Mouse (Mus musculus) MN1 (cell line): ENCODE data around the gene Tusc2.
A peak's percentile ranks its signal among the peaks of the same experiment; 100 is the strongest.

Experiments used
- DNase-seq: peaks from one replicate; pipeline ENCODE4 v3.0.0-alpha.2; 2016; ENCODE audit warnings: low spot score

Gene Tusc2

DNA sequence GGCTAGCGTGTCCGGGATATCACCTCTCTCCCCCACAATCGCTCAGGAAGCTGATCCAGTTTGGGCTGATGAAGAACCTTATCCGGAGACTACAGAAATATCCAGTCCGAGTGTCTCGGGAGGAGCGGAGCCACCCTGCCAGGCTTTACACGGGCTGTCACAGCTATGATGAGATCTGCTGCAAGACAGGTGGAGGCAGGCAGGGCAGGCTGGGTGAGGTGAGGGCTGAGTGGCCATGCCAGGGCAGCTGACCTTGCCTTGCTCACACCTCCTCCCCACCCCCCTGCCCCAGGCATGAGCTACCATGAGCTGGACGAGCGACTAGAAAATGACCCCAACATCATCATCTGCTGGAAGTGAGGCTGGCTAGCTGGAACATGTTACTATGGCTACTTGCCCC lies 17.9 kb upstream of the Tusc2 start:
- DNase-seq, result no peak

DNA sequence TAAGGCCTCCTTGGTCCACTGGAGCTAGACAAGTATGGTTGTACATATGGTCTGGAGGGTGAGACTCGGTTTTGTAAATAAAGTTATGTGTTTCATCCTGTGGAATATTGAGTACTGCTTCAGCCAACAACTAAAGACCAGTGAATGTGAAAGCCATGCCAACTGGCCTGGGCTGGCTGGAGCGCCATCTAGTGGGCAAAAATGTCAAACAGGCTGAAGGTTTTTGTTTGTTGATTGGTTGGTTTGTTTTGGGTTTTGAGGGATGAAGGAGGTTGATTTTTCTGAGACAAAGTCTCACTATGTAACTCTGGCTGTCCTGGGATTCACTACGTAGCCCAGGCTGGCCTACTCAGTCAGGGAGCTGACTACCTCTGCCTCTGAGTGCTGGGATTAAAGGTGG lies 17.5 kb upstream of the Tusc2 start:
- peak; percentile 77 for DNase-seq

DNA sequence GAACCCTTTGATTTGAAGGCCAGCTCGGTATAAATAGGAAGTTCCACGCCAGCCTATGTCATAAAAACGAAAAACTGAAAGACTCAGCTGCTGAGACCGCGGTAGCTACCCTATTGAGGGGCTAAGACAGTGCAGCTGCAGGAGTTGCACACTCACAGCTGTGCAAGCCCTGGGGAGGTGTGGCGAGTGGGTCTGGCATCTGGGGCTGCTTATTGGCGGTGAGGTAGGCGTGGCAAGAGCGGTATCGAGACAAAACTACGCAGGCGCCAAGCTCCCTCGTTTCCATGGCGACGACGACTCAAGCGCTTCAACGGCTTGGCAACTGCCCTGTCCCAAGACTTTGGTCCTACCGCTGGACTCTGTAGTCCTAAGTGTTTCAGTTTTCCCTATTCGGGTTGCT lies 16.0 kb upstream of the Tusc2 start, which contains the start of gene Zmynd10:
TSS of gene Zmynd10 (plus strand) at position 273 of the 400 bp plus-strand sequence.
- DNase-seq, result peak; percentile 93

DNA sequence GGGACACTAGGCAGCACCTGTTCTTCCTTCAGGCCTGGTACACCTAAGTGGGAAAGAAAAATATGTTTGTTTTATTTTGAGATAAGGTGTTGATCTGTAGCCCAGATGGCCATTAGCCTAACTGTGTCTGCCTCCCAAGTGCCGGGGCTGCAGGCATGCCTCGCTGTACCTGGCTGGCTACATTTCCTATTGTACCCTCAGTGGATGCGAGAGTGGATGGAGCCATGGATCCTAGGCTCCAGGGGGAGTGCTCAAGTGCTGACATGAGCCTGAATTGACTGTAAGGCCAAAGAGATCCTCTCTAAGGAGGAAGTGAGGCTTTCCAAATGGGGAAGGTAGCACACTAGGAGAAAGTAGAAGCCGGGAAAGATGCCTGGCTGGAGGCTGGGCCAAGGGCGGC lies 15.1 kb upstream of the Tusc2 start:
- no peak for DNase-seq

DNA sequence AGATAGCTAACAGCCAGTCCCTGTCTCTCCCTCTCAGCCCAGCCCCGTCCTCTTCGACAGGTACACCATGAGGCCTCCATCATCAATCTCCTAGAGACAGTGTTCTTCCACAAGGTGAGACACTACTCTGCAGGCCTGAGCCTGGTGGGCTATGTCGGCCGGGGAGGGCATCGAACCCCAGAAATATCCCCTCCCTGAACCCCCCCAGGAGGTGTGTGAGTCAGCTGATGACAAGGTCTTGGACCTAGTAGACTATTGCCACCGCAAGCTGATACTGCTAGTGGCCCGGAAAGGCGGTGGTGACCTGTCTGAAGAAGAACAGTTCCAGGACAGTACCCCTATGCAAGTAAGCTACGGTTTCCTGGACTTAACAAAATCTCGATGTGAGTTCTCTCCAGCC lies 14.2 kb upstream of the Tusc2 start:
- no peak for DNase-seq

DNA sequence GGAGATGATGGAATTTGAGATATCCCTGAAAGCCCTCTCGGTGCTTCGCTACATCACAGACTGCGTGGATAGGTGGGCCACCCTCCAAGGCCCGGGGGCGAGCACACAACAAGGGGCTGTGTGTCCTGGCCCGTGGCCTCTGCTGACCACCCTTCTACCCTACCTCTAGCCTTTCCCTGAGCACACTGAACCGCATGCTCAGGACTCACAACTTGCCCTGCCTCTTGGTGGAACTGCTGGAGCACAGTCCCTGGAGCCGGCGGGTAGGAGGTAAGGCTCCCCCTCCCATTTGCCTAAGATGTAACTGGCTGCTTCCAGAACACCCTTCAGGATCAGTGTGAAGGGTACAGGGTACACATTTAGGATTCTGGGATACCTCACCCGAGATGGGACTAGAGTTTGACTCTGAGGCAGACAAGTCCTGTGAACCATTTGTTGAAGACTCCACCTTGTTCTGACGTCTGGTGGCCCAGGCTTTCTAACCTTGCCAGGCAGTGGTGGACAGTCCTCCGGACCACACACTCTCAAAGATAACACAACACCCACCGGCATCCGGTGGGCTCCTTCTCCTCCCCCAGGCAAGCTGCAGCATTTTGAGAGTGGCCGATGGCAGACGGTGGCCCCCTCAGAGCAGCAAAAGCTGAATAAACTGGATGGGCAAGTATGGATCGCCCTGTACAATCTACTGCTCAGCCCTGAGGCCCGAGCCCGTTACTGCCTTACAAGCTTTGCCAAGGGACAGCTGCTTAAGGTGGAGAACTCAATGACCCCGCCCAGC lies 13.6 kb upstream of the Tusc2 start:
- DNase-seq, result no peak

DNA sequence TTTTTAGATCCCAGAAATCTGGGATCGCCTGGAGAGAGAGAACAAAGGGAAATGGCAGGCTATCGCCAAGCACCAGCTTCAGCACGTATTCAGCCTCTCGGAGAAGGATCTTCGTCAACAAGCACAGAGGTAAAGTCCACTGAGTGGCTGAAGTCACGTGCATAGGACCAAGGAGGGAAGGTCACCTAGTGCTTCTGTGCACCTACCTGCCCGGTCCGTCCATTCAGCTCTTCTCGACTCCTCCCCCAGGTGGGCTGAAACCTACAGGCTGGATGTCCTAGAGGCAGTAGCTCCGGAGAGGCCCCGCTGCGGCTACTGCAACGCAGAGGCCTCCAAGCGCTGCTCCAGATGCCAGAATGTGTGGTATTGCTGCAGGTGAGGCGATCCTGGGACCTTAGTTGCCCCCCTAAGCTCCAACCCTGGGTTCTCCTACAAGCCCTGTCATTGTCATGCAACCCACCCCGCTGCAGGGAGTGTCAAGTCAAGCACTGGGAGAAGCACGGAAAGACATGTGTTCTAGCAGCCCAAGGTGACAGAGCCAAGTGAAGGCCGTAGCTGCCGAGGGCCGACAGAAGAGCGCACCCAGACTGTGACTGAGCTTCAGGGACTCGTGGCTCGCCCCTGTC lies 12.5 kb upstream of the Tusc2 start:
- no peak for DNase-seq

DNA sequence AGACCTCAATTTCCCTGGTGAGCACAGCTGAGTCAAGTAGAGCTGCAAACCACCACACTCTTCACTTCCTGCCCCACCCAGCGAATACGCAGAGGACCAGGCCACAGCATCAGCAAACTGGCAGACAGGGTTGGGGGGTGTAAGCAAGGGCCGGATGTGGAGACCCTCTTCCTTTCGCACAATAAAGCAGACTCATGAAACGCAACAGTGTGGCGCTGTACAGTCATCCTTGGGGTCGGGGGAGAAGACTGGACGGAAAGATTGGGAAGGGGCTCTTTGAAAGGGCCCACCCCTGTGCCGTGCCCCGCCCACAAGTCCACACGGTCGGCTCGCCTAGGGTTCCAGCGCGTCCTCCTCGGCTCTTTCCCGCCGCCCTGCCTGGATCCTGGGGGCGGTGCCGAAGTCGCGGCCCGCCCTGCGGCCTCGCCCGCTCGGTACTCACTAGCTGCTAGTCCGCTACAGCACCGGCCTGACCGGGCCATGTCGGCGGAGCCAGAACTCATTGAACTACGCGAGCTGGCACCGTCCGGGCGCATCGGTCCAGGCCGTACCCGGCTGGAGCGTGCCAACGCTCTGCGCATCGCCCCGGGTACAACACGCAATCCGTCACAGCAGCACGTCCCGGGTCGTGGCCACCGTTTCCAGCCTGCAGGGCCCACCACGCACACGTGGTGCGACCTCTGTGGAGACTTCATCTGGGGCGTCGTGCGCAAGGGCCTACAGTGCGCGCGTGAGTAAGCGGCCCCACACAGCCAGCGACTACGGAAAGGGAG lies 11.8 kb upstream of the Tusc2 start, which contains the start of gene Rassf1:
TSS of gene Rassf1 (plus strand) at position 439 of the 773 bp plus-strand sequence.
- DNase-seq, result peak; percentile 40

DNA sequence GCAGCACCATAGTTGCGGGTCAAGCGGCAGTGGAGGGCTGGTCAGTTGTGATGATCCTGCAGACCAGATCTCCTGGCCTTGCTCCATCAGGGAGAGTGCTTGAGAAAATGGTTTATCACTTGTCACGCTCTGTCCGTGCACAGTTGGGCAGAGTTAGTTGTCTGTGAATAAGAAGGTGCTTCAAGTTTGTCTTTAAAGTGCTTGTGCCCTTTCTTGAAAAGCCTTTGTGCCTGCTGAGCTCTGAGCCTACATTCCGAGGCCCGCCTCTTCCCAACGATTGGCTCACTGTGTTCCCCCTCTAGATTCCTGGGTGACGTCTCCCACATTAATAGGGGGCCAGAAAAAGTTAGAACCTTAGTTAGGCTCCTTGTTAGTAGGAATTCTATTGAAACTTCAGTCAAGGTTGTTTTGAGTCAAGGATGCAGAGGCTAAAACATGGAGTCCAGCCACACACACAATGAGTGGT lies 11.1 kb upstream of the Tusc2 start:
- no peak for DNase-seq

DNA sequence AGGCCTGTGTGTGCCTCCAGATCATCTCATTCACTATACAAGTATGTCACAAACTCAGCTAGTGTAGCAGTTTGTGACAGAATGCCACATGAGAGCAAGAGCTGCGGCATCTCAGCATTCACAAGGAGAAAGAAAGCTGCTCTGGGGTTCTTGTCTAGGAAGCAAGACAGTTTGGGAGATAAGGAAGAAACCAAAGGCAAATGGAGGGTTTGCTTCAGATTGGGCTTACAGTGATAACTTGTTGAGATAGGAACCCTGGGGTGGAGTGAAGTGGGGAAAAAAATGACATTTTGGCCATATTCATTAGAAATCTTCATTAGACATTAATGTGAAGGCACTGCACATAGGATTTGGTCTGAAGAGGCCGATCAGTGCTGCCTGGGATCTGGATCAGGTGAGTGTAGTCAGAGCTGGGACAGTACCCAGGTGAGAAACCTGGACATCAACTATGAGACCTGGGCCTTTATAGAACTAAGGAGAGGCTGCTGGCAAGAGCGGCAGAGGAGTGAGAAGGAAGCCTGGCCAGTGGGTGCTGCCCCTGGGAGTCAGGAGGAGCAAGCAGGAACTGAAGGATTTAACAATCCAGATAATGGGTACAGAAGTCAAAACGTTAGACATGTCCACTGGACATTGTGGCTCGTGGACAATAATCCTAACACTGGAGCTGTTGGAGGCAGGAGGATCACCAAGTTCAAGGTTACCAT lies 10.2 kb upstream of the Tusc2 start:
- DNase-seq, result no peak

DNA sequence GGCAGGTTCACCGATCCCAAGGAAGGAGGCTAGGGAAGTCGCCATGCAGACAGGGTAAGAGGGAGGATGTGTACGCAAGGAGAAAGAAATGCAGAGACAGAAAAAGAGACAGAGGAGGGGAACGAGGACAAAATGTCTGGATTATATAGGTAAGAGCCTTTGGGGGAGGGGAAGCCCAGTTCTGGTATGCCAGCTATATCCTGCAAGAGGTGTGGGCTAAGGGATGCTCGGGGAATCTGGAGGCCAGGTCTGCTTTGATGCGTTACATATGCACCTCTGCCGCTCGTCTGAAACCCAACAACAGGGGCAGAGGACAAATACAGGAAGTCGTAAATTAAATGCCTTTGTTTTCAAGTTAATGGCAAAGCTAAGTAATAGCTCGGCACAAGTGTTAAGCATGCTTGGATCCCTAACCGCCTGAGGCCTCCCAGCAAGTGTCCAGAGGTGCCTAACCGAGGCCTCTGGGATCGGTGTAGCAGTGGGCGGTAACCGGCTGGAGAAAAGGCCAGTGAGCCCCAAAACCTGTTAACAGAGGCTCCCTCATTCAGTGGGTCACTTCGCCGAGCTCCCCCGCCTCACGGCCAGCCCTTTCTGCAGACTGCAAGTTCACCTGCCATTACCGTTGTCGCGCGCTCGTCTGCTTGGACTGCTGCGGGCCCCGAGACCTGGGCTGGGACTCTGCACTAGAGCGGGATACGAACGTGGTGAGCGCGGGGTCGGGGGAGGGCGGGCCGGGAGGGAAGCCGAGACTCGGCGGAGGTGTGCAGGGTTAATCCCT lies 9.3 kb upstream of the Tusc2 start:
- peak; percentile 37 for DNase-seq

DNA sequence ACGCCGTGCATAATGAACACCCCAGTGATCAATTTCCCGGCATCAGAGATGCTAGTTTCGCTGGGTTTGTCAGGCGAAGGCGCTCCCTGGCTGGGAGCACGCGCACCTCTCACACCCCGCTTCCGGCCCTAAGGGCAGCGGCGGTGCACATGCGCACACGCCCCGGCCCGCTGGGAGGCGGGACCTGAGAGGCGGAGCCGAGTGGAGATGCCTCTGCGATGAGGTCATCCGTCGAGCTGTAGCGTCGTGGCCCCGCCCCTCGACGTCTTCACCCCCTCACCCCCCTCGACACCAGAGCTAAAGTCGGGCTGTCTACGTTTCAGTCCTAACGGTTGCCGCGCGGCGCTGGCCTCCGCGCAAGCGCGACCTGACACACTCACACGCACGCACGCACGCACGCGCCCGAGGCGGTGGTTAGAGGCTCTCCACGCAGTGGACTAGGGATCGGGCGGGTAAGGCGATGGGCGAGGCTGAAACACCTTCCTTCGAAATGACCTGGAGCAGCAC lies 8.7 kb upstream of the Tusc2 start:
- peak; percentile 98 for DNase-seq

DNA sequence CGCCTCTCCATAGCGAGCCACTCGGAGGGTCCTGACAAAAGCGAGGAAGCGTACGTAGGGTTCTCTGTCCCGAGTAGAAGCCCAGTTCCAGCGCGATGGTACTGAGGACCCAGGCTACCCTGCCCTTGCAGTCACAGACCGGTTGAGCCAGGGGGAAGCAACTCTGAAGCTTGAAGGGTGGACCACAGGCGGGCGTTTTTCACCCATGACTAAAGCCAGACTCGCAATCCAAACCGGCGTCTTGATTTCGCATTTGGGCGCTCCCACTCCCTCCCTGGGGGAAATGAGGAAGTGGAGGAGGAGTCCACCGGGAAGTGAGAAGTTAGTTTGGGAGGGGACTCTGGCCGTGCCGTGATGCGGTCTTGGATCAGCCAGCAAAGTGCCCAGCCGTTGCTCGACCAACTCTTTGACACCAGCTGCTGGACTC lies 8.0 kb upstream of the Tusc2 start:
- DNase-seq, result peak; percentile 64

DNA sequence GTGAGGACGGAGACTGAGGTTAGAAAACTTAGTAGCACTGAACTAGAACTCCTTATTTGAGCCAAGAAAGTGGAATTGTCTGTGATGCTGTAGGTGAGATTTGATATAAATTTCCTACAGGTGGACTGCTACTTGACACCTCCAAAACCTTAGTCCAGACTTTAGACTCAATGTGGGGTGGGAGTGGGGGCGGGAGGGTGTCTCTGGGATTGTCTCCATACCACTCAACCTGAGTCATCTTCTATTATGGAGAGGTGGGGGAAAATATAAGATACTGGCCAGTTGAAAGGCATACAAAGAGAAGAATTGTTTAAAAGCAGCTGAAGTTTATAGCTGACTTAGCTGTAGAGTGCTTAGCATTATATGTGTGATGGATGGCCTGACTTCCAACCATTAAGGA lies 7.4 kb upstream of the Tusc2 start:
- DNase-seq, result no peak

DNA sequence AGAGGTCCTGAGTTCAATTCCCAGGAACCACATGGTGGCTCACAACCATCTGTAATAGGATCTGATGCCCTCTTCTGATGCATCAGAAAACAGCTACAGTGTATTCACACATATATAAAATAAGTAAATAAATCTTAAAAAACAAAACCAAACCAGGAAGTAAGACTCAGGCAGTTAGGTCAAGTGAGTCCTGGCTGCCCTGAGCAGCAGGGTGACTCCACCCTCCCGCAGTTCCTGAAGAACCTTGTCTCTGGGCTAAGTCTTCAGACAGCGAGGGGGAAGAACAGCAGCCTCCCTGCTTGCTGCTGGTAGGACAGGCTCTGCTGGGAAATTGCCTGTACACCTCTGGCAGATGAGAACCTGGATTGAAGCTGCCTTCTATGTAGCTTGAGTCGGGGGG lies 6.7 kb upstream of the Tusc2 start:
- DNase-seq, result no peak

DNA sequence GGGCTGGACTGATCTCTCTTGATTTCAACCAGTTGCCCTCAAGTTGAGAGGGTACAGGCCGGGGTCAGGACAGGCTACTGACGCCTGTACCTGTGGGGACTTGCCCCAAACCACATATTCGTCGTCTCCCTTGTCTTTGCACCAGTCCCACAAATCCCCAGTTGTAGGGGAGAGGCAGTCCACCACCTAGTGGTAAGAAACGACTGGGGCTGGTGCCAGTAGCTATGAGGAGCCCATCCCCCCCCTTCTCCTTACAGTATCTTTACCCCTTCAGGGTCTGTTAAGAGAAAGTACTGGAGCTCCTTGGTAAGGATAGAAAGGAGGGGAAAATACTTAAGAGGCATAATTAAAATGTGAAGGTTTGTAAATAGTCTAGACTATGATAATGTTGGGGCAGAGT lies 2.5 kb downstream of the Tusc2 start:
- DNase-seq, result peak; percentile 34

DNA sequence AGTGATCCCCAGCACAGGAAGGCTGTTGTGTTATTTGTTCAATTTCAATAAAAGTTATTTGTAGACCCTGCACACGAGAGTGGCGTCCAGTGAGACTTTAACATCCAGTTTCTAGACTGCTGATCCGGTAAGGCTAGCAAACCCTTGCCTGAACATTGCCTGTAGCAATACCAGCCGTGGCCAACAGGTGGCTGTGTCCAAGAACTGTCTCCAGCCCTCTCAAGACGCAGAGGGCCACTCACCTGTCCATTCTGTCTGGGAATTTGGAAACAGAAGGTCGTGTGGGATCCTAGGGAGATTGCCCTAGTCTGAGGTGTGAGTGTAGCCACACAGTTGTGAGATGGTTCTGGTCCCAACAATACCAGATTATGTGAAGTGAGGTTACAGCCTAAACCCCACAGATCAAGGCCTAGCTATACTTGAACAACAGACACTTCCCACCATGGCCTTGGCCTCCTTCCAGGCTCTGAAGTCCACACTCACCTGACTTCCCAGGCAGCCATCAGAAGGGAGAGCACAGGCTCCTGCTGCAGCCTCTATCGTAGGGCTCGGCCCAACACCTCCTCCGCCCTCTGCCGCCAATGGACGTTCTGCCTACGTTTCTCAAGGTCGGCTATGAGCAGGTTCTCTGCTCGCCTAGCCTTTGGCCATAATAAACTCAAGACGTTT lies 3.1 kb downstream of the Tusc2 start:
- DNase-seq, result peak; percentile 78

DNA sequence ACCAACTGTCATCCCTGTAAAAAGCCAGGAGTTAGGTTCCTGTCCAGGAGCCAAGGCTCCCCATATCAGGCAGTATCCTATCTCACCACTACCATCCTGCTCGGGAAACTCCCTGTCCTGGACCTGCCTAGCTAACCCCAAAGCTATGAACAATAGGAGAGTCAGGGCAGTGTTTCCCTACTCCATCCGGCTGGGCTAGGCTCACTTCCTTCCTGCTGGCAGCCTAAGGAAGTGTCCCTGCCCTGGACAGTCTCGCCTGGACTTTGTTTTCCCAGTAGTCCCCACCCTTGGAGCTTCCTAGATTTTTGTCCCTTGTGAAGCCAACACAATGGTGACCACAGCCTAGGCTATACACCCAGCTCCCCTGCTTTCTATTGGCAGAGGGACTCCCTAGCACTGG lies 3.8 kb downstream of the Tusc2 start:
- no peak for DNase-seq

DNA sequence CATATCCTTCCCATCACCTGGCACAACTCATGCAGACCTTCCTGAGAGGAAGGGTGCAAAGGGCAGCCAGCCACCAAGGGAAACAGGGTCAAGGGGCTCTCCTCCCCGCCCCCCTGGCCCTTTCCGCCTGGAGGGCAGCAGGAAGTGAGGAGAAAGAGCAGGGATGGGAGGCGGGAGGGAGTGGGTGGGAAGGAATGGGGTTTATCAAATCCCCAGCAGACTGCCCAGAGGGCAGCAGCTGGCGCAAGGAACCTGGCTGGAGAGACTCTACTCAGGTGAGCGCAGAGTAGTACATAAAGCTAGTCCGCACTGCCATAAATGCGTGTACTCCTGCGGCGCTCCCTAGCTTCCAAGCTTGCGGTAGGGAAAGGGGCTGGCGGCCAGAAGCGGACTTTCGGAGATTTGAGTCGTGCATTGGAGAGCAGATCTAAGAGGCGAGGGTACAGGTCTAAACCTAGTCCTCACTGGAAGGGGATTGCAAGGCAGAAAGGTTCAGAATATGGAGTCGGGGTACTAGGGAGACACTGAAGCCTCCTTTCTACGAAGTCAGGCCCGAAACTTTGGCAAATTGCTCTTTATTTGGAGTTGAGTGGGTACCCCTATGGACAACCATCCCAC lies 4.8 kb downstream of the Tusc2 start, which contains the start of gene Hyal2:
TSS of gene Hyal2 (plus strand) at position 244 of the 618 bp plus-strand sequence.
- no peak for DNase-seq
